Mouse (Mus musculus) kidney, postnatal 14 days (tissue): Measurements from ENCODE around the gene Zfp949.
"Not testable (repeated sequence)": the region's sequence is repeated elsewhere in the genome, so short reads cannot be mapped to it uniquely, and the experiment has no call there.

ENCODE experiments used
- DNase-seq: peaks from one replicate; pipeline ENCODE4 v3.0.0; 2022; ENCODE audit warnings: mixed read lengths

Zfp949 gene

DNA sequence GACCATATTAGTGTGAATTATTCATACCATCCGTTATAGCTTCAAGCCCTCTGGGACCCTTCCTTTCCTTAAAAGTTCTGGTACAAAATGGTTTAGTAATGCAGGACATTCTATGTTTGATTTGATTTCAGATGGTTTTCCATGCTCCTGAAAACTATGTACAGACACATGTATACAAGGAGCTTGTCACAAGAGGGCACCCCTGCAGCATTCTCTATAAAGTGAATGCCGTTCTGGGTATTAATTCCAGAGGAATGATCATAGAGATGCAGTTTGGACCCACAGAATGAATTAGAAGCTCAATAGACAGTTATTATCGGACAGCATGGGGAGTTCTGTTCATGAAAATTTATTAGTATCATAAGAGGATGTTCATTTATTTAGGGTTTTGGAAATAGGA is 2.3 kb upstream of the Zfp949 start:
- DNase-seq, result peak; percentile 29

DNA sequence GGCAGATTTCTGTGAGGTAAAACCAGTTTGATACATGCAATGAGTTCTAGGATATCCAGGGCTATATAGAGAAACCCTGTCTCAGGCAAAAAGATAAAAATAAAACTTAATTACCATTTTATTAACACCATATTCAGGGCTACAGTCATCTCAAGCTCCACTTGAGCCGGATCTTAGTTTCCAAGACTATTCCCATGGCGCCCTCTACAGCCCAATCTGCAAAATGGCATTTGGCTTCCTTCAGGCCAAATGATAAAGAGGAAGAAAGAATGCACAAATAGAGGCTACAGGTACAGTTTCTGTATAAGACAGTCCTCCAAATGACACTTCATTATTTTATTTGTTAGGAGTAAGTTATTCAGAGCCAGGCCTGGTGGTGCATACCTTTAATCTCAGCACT is 1.7 kb upstream of the Zfp949 start:
- peak; percentile 33 for DNase-seq

GRCm38 (mm10) chr9:88546657-88547056 is 1.2 kb upstream of the Zfp949 start:
- no peak for DNase-seq

GRCm38 (mm10) chr9:88547270-88547669 is 550 bp upstream of the Zfp949 start:
- peak; percentile 53 for DNase-seq

DNA sequence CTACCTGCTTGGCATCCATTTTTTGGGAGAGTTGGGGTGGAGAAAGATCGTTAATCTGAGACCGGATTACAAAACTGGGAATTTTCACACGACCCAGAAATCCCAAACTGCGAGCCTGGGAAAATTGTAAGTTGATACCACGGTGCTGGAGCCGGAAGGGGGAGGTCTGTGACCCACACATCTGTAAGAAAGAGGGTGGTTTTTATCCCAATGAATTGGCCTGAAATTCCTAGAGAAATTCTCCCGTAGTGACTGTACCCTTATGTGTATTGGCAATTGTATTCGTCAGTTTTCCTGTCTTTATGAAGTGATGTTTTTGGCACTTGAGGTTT is 760 bp downstream of the Zfp949 start:
- no peak for DNase-seq

DNA sequence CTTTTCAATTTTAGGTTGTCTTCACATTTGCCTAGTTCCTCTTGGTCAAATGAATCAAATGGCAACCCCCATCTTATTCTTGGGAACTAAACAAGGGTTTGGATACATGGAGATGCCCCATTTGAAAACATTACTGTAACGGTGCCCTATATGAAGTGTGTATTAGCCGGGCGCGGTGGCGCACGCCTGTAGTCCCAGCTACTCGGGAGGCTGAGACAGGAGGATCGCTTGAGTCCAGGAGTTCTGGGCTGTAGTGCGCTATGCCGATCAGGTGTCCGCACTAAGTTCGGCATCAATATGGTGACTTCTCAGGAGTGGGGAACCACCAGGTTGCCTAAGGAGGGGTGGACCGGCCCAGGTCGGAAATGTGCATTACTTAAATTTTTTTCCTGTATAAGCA is 5.3 kb downstream of the Zfp949 start:
- no peak for DNase-seq

GRCm38 (mm10) chr9:88558146-88558545 is 10.3 kb downstream of the Zfp949 start:
- no peak for DNase-seq

- DNase-seq, result not testable (repeated sequence)
Observed at GRCm38 (mm10) chr9:88561476-88561875, 13.7 kb downstream of the Zfp949 start.

DNA sequence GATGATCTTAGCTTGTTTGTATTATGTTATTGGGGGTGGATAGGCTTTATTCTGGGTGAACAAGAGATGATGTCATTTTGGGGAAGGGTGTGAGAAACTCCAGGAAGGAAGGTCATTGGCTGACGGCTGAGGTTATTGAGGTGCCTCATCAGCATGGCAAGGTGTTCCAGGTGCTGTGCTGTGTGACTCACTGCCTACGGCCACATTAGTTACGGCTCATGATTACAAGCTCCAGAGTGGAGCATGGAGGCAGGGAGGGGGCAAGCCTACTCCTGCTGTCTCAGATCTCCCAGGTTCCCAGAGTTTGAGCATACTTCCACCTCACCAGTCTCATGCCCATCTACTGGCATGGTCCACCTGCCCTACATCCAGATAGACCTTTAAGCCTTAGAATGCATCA is 22.7 kb downstream of the Zfp949 start:
- DNase-seq, result not testable (repeated sequence)

- DNase-seq, result not testable (repeated sequence)
Observed at GRCm38 (mm10) chr9:88580591-88580990, 32.8 kb downstream of the Zfp949 start, which contains the start of gene Trim43a. Gene Trim43a, plus strand, starts transcription at chr9:88580891.

DNA sequence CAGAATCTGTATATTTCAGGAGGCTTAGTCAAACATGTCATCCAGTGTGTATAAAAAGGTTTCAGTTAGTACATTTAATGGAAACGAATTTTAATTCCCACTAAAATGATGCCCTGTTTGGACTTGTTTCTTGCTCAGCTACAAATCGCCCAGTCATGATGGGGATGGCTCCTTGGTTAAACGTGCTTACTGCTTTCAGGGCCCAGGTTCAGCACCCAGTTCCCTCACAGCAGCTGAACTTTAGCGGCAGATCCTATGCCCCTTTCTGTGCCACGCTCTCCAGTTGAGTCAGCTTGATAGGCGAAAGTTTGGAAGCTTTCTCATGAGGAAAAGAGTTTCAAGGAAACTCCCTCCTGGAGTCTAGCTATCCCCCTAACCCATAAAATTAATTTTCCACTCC is 45.9 kb downstream of the Zfp949 start:
- not testable (repeated sequence) for DNase-seq

- DNase-seq, result peak; percentile 100
Observed at GRCm38 (mm10) chr9:88599206-88600162, 51.7 kb downstream of the Zfp949 start.
